In genomic region chr9:107340267-107340859, GRCm38 (mm10) we compare ENCODE assay signal across 8 mouse cellular contexts. TPM values are rescaled to one million over a fixed set of nuclear protein-coding genes. Genes with fewer than 3 reads are reported as not detected.
DNase-seq lines count a peak whose midpoint lies in the region; ATAC-seq and TF ChIP-seq lines count a peak whose summit lies in the region.

6430571L13Rik (plus strand) TSS chr9:107340602.

- H3K4me3 ChIP-seq in bone marrow, adult 2 months (replicated peaks; ENCODE audit: control insufficient read depth, low read depth, low read length) = peak within 1 kb of the TSS; percentile 60
- peak within 1 kb of the TSS; percentile 68 for H3K4me3 ChIP-seq in embryonic facial prominence, embryonic 15.5 days (replicated peaks)
- H3K4me3 ChIP-seq in heart, embryonic 12.5 days = peak within 1 kb of the TSS; percentile 55
- peak within 1 kb of the TSS; percentile 51 for H3K4me3 ChIP-seq in kidney, postnatal 0 days (replicated peaks; ENCODE audit: low read depth, low read length)
- H3K4me3 ChIP-seq in liver, embryonic 11.5 days (ENCODE audit: low read depth, low read length) = peak within 1 kb of the TSS; percentile 62
- peak within 1 kb of the TSS; percentile 46 for H3K4me3 ChIP-seq in stomach, embryonic 14.5 days (ENCODE audit: low read depth, low read length)

- H3K4me1 ChIP-seq in bone marrow, adult 2 months (ENCODE audit: control insufficient read depth, insufficient read depth, low read length) = no peaks in the 10 kb centered on the region; the same call in 1 of the 2 replicates
- H3K4me1 ChIP-seq in embryonic facial prominence, embryonic 15.5 days = peaks cover 12% of the 10 kb centered on the region
- peaks cover 19% of the 10 kb centered on the region for H3K4me1 ChIP-seq in heart, embryonic 12.5 days (replicated peaks)
- peaks cover 3% of the 10 kb centered on the region; the same call in 1 of the 2 replicates for H3K4me1 ChIP-seq in kidney, postnatal 0 days (replicated peaks; ENCODE audit: insufficient read depth, low read length)
- peaks cover 11% of the 10 kb centered on the region for H3K4me1 ChIP-seq in liver, embryonic 11.5 days (replicated peaks; ENCODE audit: control insufficient read depth, insufficient read depth, low read length)
- H3K4me1 ChIP-seq in stomach, embryonic 14.5 days (ENCODE audit: control insufficient read depth, insufficient read depth, low read length) = peaks cover 5% of the 10 kb centered on the region

- peak within 1 kb of the TSS; percentile 92 for H3K4me2 ChIP-seq in embryonic facial prominence, embryonic 15.5 days (replicated peaks)
- H3K4me2 ChIP-seq in heart, embryonic 12.5 days = peak within 1 kb of the TSS; percentile 89
- peak within 1 kb of the TSS; percentile 74 for H3K4me2 ChIP-seq in kidney, postnatal 0 days (ENCODE audit: low read length)
- peak within 1 kb of the TSS; percentile 97 for H3K4me2 ChIP-seq in liver, embryonic 11.5 days
- H3K4me2 ChIP-seq in stomach, embryonic 14.5 days (replicated peaks; ENCODE audit: low read depth, low read length) = peak within 1 kb of the TSS; percentile 70

- H3K27ac ChIP-seq in bone marrow, adult 2 months (ENCODE audit: control insufficient read depth, insufficient read depth, low read depth, low read length, poor library complexity) = no peak within 1 kb of the TSS; the same call in 1 of the 2 replicates
- H3K27ac ChIP-seq in embryonic facial prominence, embryonic 15.5 days (replicated peaks) = no peak within 1 kb of the TSS
- no peak within 1 kb of the TSS for H3K27ac ChIP-seq in heart, embryonic 12.5 days (ENCODE audit: poor library complexity, severe bottlenecking)
- H3K27ac ChIP-seq in kidney, postnatal 0 days = no peak within 1 kb of the TSS
- no peak within 1 kb of the TSS for H3K27ac ChIP-seq in liver, embryonic 11.5 days (ENCODE audit: low read depth, low read length)
- no peak within 1 kb of the TSS for H3K27ac ChIP-seq in stomach, embryonic 14.5 days (ENCODE audit: low read length)

- peaks cover 5% of the 10 kb centered on the region; the same call in 1 of the 2 replicates for H3K27me3 ChIP-seq in embryonic facial prominence, embryonic 15.5 days
- H3K27me3 ChIP-seq in heart, embryonic 12.5 days (replicated peaks) = peaks cover 33% of the 10 kb centered on the region
- no peaks in the 10 kb centered on the region; the same call in 1 of the 2 replicates for H3K27me3 ChIP-seq in kidney, postnatal 0 days (ENCODE audit: insufficient read depth, low read length)
- H3K27me3 ChIP-seq in liver, embryonic 11.5 days (replicated peaks; ENCODE audit: control insufficient read depth, insufficient read depth, low read length) = peaks cover 10% of the 10 kb centered on the region
- no peaks in the 10 kb centered on the region for H3K27me3 ChIP-seq in stomach, embryonic 14.5 days (ENCODE audit: control insufficient read depth, insufficient read depth, low read length)

- H3K9ac ChIP-seq in embryonic facial prominence, embryonic 15.5 days = peak within 1 kb of the TSS; percentile 50
- H3K9ac ChIP-seq in heart, embryonic 12.5 days = peak within 1 kb of the TSS; percentile 67
- peak within 1 kb of the TSS; percentile 64 for H3K9ac ChIP-seq in kidney, postnatal 0 days (ENCODE audit: low read depth, low read length)
- H3K9ac ChIP-seq in liver, embryonic 11.5 days (ENCODE audit: low read depth, low read length) = peak within 1 kb of the TSS; percentile 59
- H3K9ac ChIP-seq in stomach, embryonic 14.5 days (replicated peaks; ENCODE audit: low read depth, low read length) = peak within 1 kb of the TSS; percentile 45; the same call in 1 of the 2 replicates

- no peaks in the 10 kb centered on the region for H3K9me3 ChIP-seq in embryonic facial prominence, embryonic 15.5 days (replicated peaks)
- H3K9me3 ChIP-seq in heart, embryonic 12.5 days (replicated peaks) = no peaks in the 10 kb centered on the region
- no peaks in the 10 kb centered on the region for H3K9me3 ChIP-seq in kidney, postnatal 0 days (replicated peaks; ENCODE audit: low read length)
- H3K9me3 ChIP-seq in liver, embryonic 11.5 days (ENCODE audit: control insufficient read depth, low read length) = no peaks in the 10 kb centered on the region
- no peaks in the 10 kb centered on the region for H3K9me3 ChIP-seq in stomach, embryonic 14.5 days (ENCODE audit: control insufficient read depth, low read depth, low read length)

- ATAC-seq in embryonic facial prominence, embryonic 15.5 days (ENCODE audit: insufficient number of reproducible peaks, low FRiP score, low TSS enrichment, low read depth) = peak; percentile 91
- ATAC-seq in heart, embryonic 12.5 days (ENCODE audit: insufficient number of reproducible peaks, low FRiP score) = peak; percentile 94
- peak; percentile 93 for ATAC-seq in kidney, postnatal 0 days (replicated peaks; ENCODE audit: low FRiP score, low read depth)
- ATAC-seq in liver, embryonic 11.5 days (replicated peaks; ENCODE audit: low FRiP score) = peak; percentile 89
- peak; percentile 88 for ATAC-seq in stomach, embryonic 14.5 days (ENCODE audit: insufficient number of reproducible peaks, insufficient read depth, low FRiP score, low read depth)

- WGBS in bone marrow, adult 2 months = under 1% methylated on average over 34 of the region's 34 CpGs
- whole genome bisulfite sequencing in embryonic facial prominence, embryonic 15.5 days = 1% methylated on average over 34 of the region's 34 CpGs
- under 1% methylated on average over 34 of the region's 34 CpGs for WGBS in heart, embryonic 12.5 days
- WGBS in kidney, postnatal 0 days = 1% methylated on average over 33 of the region's 34 CpGs
- 1% methylated on average over 34 of the region's 34 CpGs for WGBS in liver, embryonic 11.5 days
- under 1% methylated on average over 34 of the region's 34 CpGs for WGBS in stomach, embryonic 14.5 days

- DNase-seq in A20 (ENCODE audit: low read depth, low spot score) = peak; percentile 96
- peak; percentile 93 for DNase-seq in kidney, postnatal 0 days (ENCODE audit: low spot score)
- DNase-seq in liver, embryonic 11.5 days (ENCODE audit: low spot score) = peak; percentile 89
- DNase-seq in naive thymus-derived CD4-positive, alpha-beta T cell, adult 2 months (ENCODE audit: low read depth) = peak; percentile 90

- no peak for TF ChIP-seq POLR2A in bone marrow, adult 2 months (IDR thresholded peaks at IDR 0.05; ENCODE audit: borderline replicate concordance, control insufficient read depth, low read depth, low read length)

- TF ChIP-seq CTCF in bone marrow, adult 2 months (IDR thresholded peaks at IDR 0.05; ENCODE audit: control insufficient read depth, insufficient read depth, low read length) = no peak
- peak; percentile 2; the same call in 1 of the 2 replicates for TF ChIP-seq CTCF in kidney, postnatal 0 days (IDR thresholded peaks at IDR 0.05; ENCODE audit: low read depth)

- H3K36me3 ChIP-seq in embryonic facial prominence, embryonic 15.5 days = no peaks in the 10 kb centered on the region
- H3K36me3 ChIP-seq in heart, embryonic 12.5 days = no peaks in the 10 kb centered on the region
- H3K36me3 ChIP-seq in kidney, postnatal 0 days (ENCODE audit: insufficient read depth, low read length) = no peaks in the 10 kb centered on the region
- no peaks in the 10 kb centered on the region for H3K36me3 ChIP-seq in liver, embryonic 11.5 days (ENCODE audit: control insufficient read depth, insufficient read depth, low read length)
- no peaks in the 10 kb centered on the region for H3K36me3 ChIP-seq in stomach, embryonic 14.5 days (ENCODE audit: control insufficient read depth, insufficient read depth, low read length)

RNA-seq across cellular contexts. Expression of gene 6430571L13Rik, which starts in this region (rescaled TPM):
- not detected in 2 replicates for polyA plus RNA-seq in bone marrow, adult 2 months (2011; ENCODE audit: insufficient read depth, insufficient read length, low replicate concordance, missing spikeins)
- 0.91 and 0.97 TPM in 2 replicates for polyA plus RNA-seq in embryonic facial prominence, embryonic 15.5 days (2015; fragmentation: Nextera tagmentation; extraction: Ambion mirVana)
- 0.55 and 1.1 TPM in 2 replicates for polyA plus RNA-seq in heart, embryonic 12.5 days (2016; fragmentation: Nextera tagmentation; extraction: Ambion mirVana)
- 2.0 and 2.2 TPM in 2 replicates for polyA plus RNA-seq in kidney, postnatal 0 days (2015; fragmentation: Nextera tagmentation; extraction: Ambion mirVana)
- polyA plus RNA-seq in liver, embryonic 11.5 days (2014; fragmentation: Nextera tagmentation; extraction: Ambion mirVana) = 0.05 and 0.10 TPM in 2 replicates
- 0.13 and 0.19 TPM in 2 replicates for polyA plus RNA-seq in stomach, embryonic 14.5 days (2014; fragmentation: Nextera tagmentation; extraction: Ambion mirVana)

Comparison
In these comparisons a context has a peak if more than half of its experiments do, and no peak if none do; other contexts are left out.
1. Peak in ATAC-seq, H3K4me3 ChIP-seq, H3K9ac ChIP-seq and H3K4me2 ChIP-seq in embryonic facial prominence, embryonic 15.5 days; RNA of the gene not detected or under 1 TPM.
2. Peak in DNase-seq, ATAC-seq, H3K4me3 ChIP-seq, H3K9ac ChIP-seq and H3K4me2 ChIP-seq in liver, embryonic 11.5 days; RNA of the gene not detected or under 1 TPM.
3. Peak in ATAC-seq, H3K4me3 ChIP-seq, H3K9ac ChIP-seq and H3K4me2 ChIP-seq in stomach, embryonic 14.5 days; RNA of the gene not detected or under 1 TPM.